Mouse (Mus musculus): ENCODE results near the gene Mpped1. TPM values are rescaled to one million over a fixed set of nuclear protein-coding genes. Genes with fewer than 3 reads are reported as not detected.

Gene Mpped1
- polyA plus RNA-seq, 1 experiment = not detected

GRCm38 (mm10) chr15:83777476-83777875 is 1.8 kb upstream of the Mpped1 start:
- TF ChIP-seq GATA1 (IDR thresholded peaks at IDR 0.05; ENCODE audit: low read length) = no peak

DNA sequence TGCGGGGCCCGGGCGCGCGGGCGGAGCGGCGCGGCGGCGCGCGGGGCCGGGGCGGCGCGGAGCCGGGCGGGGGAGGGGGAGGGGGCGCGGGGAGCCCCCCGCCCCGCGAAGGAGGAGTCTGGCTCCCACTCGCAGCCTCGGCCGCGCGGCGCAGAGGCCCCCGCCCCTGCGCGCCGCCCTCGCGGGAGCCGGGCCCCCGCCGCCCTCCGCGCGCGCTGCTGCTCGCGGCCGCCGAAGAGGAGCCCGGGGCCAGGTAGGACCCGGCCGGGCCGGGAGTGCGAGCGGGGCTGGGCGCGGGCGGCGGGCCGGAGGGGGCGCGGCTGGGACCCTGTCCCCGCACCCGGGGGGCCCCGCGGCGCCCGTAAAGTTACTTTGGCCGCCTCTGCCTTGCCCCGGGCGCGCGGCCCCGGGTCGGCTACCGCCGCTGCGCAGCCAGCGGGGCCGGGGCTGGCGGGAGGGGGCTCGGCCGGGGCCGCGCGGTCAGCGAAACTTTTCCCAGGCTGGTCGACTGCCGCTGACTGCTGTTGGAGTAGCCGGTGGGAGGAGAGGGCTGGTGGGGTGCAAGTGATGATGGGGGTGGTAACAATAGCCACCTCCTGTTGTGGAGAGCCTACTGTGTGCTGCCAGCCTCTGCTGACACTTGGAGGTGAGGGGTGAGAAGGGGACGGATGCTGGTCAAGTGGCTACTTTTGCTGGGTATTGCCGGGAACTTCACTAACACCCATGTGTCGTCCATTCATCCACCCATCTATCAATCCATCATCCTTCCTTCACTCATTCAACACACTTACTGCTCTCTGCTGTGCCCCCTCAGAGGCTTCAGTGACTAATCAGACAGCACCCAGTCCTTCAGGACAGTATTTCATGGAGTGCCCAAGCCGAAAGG is 831 bp downstream of the Mpped1 start:
- TF ChIP-seq GATA1 (IDR thresholded peaks at IDR 0.05; ENCODE audit: low read length) = no peak

GRCm38 (mm10) chr15:83781304-83781703 is 2.0 kb downstream of the Mpped1 start:
- TF ChIP-seq GATA1 (IDR thresholded peaks at IDR 0.05; ENCODE audit: low read length) = no peak

GRCm38 (mm10) chr15:83782284-83782683 is 3.0 kb downstream of the Mpped1 start:
- TF ChIP-seq GATA1 (IDR thresholded peaks at IDR 0.05; ENCODE audit: low read length) = no peak

DNA sequence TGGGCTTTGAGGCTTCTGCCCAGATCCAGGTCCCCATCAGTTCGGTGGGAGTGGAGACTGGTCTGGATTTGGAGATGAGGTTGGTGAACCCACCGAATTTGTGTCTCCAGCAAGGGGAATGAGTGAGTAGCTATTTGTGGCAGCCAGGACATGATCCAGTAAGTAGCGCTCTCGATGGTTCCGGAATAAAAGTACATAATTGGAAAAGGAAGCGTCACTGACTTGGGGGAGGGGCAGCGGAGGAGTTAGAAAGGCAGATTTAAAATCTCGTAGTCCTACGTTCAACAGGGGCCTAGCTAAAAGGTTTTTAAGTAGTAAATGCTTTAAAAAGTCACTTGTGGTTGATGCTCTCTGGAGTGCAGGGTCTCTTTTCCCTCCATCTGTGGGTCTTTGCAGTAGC is 5.5 kb downstream of the Mpped1 start:
- TF ChIP-seq GATA1 (IDR thresholded peaks at IDR 0.05; ENCODE audit: low read length) = no peak

DNA sequence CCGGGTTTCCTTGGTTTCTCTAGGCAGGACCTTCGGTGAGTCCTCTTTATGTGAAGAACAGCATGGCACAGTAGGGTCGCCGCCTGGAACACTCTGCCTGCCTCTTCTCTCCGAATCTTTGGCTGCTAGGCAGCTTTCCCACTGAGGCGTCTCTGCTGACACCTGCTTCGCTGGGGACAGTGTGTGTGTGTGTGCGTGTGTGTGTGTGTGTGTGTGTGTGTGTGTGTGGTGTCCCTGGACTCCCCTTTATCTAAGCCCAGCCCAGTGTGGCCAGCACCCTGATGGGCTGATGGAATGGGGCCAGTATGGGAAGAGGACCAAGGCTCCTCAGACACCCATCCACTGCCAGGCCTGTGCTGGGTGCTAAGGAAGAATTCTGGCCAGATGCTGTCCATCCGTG is 9.8 kb downstream of the Mpped1 start:
- TF ChIP-seq GATA1 (IDR thresholded peaks at IDR 0.05; ENCODE audit: low read length) = no peak

DNA sequence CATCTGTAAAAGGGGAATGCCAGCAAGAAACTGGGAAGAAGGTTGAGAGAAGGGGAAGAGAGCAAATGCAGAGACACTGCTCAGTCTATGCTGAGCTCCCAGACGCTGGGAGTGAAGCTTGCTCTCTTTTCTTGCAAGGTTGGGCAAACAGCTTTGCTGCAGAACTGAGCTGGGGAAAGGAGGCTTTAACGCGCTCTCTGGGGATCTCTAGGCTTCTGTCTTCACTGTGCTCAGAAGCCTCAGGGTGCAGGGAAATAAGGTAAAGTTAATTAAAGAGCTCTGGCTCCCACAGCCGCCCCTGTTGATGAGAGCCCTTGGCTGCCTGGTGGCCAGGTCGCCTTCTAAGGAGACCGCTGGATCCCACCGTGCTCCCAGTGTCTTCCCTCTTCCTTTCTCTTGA is 17.7 kb downstream of the Mpped1 start:
- no peak for TF ChIP-seq GATA1 (IDR thresholded peaks at IDR 0.05; ENCODE audit: low read length)

- no peak for TF ChIP-seq GATA1 (IDR thresholded peaks at IDR 0.05; ENCODE audit: low read length)
Observed at GRCm38 (mm10) chr15:83798964-83799363, 19.7 kb downstream of the Mpped1 start.

DNA sequence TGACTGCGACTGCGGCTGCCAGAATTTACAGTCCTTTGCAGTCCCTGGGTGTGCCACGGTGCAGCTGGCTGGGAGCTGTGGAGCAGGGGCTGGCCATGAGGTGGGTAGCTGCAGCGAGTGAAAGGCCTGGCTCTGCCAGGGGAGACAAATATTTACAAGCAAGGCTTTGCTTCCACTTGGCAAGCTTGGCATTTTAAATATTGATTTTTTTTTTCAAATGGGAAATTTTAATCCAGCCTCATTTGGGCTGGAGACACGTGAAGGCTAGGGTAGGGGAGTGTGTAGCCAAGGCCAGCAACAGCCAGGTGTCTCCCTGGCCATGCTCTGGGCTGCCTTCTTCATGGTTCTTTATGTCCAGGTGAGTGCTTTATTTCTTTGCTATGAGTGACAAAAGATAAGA is 21.7 kb downstream of the Mpped1 start:
- TF ChIP-seq GATA1 (IDR thresholded peaks at IDR 0.05; ENCODE audit: low read length) = no peak

DNA sequence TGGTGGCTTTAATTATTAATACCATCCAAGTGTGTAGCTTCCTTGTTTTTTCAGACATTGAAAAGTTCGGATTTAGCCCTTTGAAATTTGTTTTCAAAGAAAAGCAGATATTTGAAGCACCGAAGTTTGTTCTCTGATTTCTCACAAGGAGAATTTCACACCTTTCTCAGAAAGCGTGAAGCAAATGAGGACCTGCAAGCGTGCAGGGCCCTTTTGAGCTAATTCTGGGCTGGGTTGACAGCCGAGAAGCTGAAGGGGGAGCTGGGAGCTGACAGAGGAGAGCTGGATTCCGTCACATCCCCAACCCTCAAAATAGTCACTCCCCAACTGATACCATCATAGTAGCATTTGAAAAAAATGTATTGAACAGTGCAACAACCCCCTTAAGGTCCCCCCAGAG is 34.8 kb downstream of the Mpped1 start:
- no peak for TF ChIP-seq GATA1 (IDR thresholded peaks at IDR 0.05; ENCODE audit: low read length)

DNA sequence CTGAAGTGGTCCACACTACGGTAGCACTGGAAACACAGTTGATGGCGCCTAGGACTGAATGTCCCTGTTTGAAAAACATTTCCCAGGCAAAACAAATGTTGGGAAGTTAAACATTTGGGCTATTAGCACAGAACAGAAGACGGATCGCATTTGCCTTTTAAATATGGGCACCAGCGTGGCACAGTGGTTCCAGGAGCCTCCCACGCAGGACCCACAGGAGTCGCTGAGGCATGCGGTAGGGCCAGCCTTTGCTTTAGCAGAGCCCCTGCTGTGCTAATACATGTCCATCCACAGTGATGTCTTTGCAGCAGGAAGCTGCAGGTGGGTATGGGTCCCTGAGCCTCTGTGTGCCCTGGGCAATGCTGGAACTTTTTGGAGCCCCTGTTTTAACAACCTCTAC is 48.7 kb downstream of the Mpped1 start:
- no peak for TF ChIP-seq GATA1 (IDR thresholded peaks at IDR 0.05; ENCODE audit: low read length)

DNA sequence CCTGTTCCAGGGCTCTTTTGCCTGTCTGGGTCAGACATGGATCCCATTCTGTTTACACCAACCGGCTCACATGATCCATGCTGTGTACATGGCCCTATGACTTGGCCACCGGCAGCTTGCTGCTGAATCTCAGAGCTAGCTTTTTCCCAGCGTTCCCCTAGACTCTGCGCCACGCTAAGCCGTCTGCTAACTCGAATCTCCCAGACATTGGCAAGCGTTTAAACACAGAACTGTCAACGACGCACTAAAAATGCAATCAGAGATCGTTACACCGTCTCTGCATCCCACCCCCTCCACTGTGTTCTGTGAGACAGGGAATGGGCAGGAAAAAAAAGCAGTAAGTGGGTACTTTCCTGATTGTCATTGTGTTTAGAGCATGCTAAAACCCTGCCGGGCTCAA is 50.0 kb downstream of the Mpped1 start:
- TF ChIP-seq GATA1 (IDR thresholded peaks at IDR 0.05; ENCODE audit: low read length) = no peak

DNA sequence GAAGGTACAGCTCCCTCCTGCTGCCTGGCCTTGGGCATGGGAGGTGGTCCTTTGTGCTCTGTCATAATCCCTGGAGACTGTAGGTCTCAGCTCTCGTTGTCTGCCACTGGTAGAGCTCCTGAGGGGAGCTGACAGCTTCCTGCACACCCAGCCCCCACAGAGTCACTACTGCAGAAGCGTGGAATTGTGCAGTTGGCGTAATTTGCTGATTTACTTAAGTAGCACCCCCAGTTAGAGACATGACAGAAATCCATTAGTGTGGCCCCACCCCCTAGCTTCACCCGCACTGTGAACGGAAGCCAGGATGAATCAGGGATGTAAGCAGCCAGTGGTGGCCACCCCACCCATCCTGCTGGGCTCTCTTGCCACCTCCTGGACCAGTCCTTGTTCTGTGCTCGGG is 53.0 kb downstream of the Mpped1 start:
- no peak for TF ChIP-seq GATA1 (IDR thresholded peaks at IDR 0.05; ENCODE audit: low read length)

DNA sequence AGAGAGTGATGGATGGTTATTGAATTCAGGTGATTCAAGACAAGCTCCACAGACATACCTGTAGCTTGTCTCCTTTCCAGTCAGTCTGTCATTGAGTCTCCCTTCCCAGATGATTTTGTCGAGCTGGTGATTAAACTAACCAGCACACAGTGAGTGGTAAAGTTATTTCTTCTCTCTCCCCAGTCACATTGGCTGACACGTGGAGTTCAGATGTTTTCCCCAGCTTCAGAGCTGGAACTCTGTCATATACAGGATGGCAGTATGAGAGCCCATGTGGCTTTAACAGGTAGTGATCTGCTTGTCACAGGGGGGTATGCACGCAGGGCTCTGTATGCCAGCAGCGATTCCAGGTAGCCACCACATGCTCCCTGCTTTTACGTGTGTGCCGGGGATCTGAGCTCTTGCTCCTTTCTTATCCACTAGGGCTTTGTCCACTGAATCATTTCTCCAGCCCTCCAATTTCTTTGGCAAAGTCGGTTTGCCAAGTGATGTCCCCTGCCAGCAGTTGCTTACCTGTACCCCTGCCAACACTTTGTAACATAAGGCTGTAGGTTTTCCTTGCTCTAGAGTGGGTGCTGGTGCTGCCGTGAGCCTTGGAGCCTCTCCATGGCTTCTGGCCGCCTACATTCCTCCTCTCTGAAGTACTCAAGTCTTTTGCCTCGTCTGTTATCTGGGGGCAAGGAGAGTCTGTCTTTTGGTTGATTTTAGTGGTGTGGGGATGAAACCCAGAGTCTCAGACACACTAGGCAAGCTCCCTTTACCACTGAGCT is 61.9 kb downstream of the Mpped1 start:
- TF ChIP-seq GATA1 (IDR thresholded peaks at IDR 0.05; ENCODE audit: low read length) = no peak

DNA sequence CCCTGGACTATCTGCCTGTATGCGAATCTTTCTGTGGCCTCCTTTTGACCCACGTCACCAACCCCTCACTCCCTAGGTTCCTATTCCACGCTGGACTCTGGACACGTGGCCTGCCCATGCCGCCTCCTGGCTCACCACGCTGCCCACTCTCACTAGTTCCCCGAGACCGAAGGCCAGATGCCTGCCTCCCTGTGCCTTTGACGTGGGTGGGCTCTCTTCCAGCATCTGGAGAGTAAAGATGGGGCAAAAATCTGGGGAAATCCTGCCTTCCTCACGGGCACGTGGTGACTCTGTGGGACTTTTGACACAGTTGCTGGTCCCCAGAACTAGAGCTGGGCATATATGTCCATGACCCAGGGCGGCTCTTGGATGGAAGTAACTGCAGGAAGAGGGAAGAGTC is 63.2 kb downstream of the Mpped1 start:
- TF ChIP-seq GATA1 (IDR thresholded peaks at IDR 0.05; ENCODE audit: low read length) = no peak

GRCm38 (mm10) chr15:83842915-83843789 is 63.9 kb downstream of the Mpped1 start:
- no peak for TF ChIP-seq GATA1 (IDR thresholded peaks at IDR 0.05; ENCODE audit: low read length)

All from G1E-ER4 (cell line).